ENCODE assay signal across 20 mouse cellular contexts in the genomic region with DNA sequence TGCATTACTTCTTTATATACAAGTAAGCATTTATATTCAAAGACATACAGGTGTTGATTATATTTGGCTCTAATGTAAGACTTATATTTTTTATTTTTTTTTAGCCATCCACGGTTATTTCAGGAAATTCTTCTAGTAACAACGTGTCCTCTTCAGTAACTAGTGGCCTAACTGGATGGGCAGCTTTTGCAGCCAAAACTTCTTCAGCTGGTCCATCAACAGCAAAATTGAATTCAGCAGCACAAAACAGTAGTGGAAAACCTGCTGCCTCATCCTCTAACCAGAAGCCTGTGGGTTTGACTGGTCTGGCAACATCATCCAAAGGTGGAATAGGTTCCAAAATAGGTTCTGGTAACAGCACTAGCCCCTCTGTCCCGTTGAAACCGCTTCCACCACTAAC. TPM values are rescaled to one million over a fixed set of nuclear protein-coding genes. Genes with fewer than 3 reads are reported as not detected.
DNase-seq lines count a peak whose midpoint lies in the region; ATAC-seq and TF ChIP-seq lines count a peak whose summit lies in the region.
"Had no signal": no experiment of that assay in that cellular context is flagged by ENCODE, and none has a peak within 500 bp of the region (broad histone marks: within the 10 kb centered on the region; RNA-seq: fewer than 3 reads in every experiment).

No protein-coding gene starts in this region.

- H3K9me3 ChIP-seq in kidney, embryonic 16.5 days (ENCODE audit: low read length) = no peaks in the 10 kb centered on the region
- H3K9me3 ChIP-seq in lung, postnatal 0 days (ENCODE audit: low read length) = no peaks in the 10 kb centered on the region
- H3K9me3 ChIP-seq: embryonic facial prominence, embryonic 10.5 days; forebrain, embryonic 10.5 days; heart, embryonic 15.5 days; hindbrain, embryonic 13.5 days had no signal

- no peaks in the 10 kb centered on the region for H3K27me3 ChIP-seq in kidney, embryonic 16.5 days (ENCODE audit: insufficient read depth, low read length)
- no peaks in the 10 kb centered on the region for H3K27me3 ChIP-seq in lung, postnatal 0 days (replicated peaks; ENCODE audit: insufficient read depth, low read length)
- H3K27me3 ChIP-seq: heart, embryonic 15.5 days; hindbrain, embryonic 13.5 days had no signal

- DNase-seq in kidney, adult 9 months = peak; percentile 25
- DNase-seq in lung, adult 18-20 months = peak; percentile 63 to 75
- DNase-seq in lung, postnatal 0 days (ENCODE audit: low spot score) = peak; percentile 32
- peak; percentile 70 for DNase-seq in lung, postnatal 36 days
- no peak for DNase-seq in layer of hippocampus, adult 18-20 months (ENCODE audit: low spot score in 2 of 2)
- DNase-seq in yolk sac, embryonic 10.5 days (ENCODE audit: low spot score) = no peak
- DNase-seq: adrenal gland, adult 2 months; adrenal gland, postnatal 25 days; cerebellum, adult 18-20 months; cerebellum, adult 9-11 months; cerebellum, postnatal 36 days; heart, adult 2 months; heart, postnatal 14 days had no signal

- no peak overlapping the region for H3K4me2 ChIP-seq in kidney, embryonic 16.5 days (replicated peaks; ENCODE audit: low read depth, low read length)
- no peak overlapping the region for H3K4me2 ChIP-seq in lung, postnatal 0 days (replicated peaks; ENCODE audit: low read depth, low read length)
- H3K4me2 ChIP-seq: heart, embryonic 11.5 days; heart, embryonic 15.5 days; hindbrain, embryonic 13.5 days had no signal

- no peak overlapping the region for H3K9ac ChIP-seq in kidney, embryonic 16.5 days (replicated peaks; ENCODE audit: low read length)
- H3K9ac ChIP-seq in lung, postnatal 0 days (replicated peaks; ENCODE audit: low read depth) = no peak overlapping the region
- H3K9ac ChIP-seq: heart, embryonic 15.5 days; hindbrain, embryonic 13.5 days had no signal

- 91% methylated on average over 4 of the region's 4 CpGs for WGBS in kidney, embryonic 16.5 days
- 80% methylated on average over 4 of the region's 4 CpGs for WGBS in lung, postnatal 0 days

- H3K4me3 ChIP-seq in kidney, embryonic 16.5 days (ENCODE audit: low read length) = no peak overlapping the region
- no peak overlapping the region for H3K4me3 ChIP-seq in lung, postnatal 0 days (ENCODE audit: low read depth, low read length)
- H3K4me3 ChIP-seq: embryonic facial prominence, embryonic 10.5 days; forebrain, embryonic 10.5 days; heart, adult 2 months; heart, embryonic 15.5 days; hindbrain, embryonic 13.5 days had no signal

- H3K4me1 ChIP-seq in kidney, embryonic 16.5 days (ENCODE audit: insufficient read depth, low read length) = no peaks in the 10 kb centered on the region
- H3K4me1 ChIP-seq in lung, postnatal 0 days (ENCODE audit: insufficient read depth, low read depth, low read length) = no peaks in the 10 kb centered on the region
- H3K4me1 ChIP-seq: embryonic facial prominence, embryonic 10.5 days; forebrain, embryonic 10.5 days; heart, embryonic 15.5 days; hindbrain, embryonic 13.5 days had no signal

- H3K36me3 ChIP-seq in kidney, embryonic 16.5 days (ENCODE audit: insufficient read depth, low read length) = peaks cover 31% of the 10 kb centered on the region
- H3K36me3 ChIP-seq in lung, postnatal 0 days (ENCODE audit: insufficient read depth, low read length) = peaks cover 14% of the 10 kb centered on the region; the same call in 1 of the 2 replicates

- no peak for ATAC-seq in kidney, embryonic 16.5 days (ENCODE audit: low FRiP score, low TSS enrichment)
- ATAC-seq in lung, postnatal 0 days = peak; percentile 43
- ATAC-seq: forebrain, embryonic 14.5 days had no signal

- H3K27ac ChIP-seq in kidney, embryonic 16.5 days (ENCODE audit: low read length) = no peak overlapping the region
- no peak overlapping the region for H3K27ac ChIP-seq in lung, postnatal 0 days (ENCODE audit: low read length)
- H3K27ac ChIP-seq: embryonic facial prominence, embryonic 10.5 days; forebrain, embryonic 10.5 days; heart, adult 2 months; heart, embryonic 15.5 days; hindbrain, embryonic 13.5 days had no signal

- TF ChIP-seq CTCF in lung, postnatal 0 days (IDR thresholded peaks at IDR 0.05) = no peak

- TF ChIP-seq EP300 in lung, postnatal 0 days (IDR thresholded peaks at IDR 0.05) = 0 out of 2 replicates have a peak, but pooled peaks have one; percentile 19

RNA-seq across cellular contexts. Expression of gene Gstcd, which starts 16.9 kb away (rescaled TPM):
- polyA plus RNA-seq in kidney, embryonic 16.5 days (2015; fragmentation: Nextera tagmentation; extraction: Ambion mirVana) = 6.6 and 7.1 TPM in 2 replicates
- polyA plus RNA-seq in lung, postnatal 0 days (2015; fragmentation: Nextera tagmentation; extraction: Ambion mirVana) = 2.0 TPM in 2 replicates
- total RNA-seq in layer of hippocampus, adult 18-20 months (2021) = 10 to 100 TPM in 1 of 2 experiments, 1 to 10 TPM in 1; 8.7 to 10.0 TPM

RNA-seq across cellular contexts. Expression of gene Ints12, which starts 17.1 kb away (rescaled TPM):
- polyA plus RNA-seq in kidney, embryonic 16.5 days (2015; fragmentation: Nextera tagmentation; extraction: Ambion mirVana) = 24.5 and 26.5 TPM in 2 replicates
- polyA plus RNA-seq in lung, postnatal 0 days (2015; fragmentation: Nextera tagmentation; extraction: Ambion mirVana) = 15.8 and 17.0 TPM in 2 replicates
- total RNA-seq in layer of hippocampus, adult 18-20 months (2021) = 10 to 100 TPM; 10.6 to 14.3 TPM

Comparison
In these comparisons a context has a peak if more than half of its experiments do, and no peak if none do; other contexts are left out.
1. DNase-seq: peak in kidney, adult 9 months (single experiment), lung, adult 18-20 months (2 of 2), lung, postnatal 0 days (single experiment) and lung, postnatal 36 days (single experiment); none in layer of hippocampus, adult 18-20 months (0 of 2) and yolk sac, embryonic 10.5 days (single experiment).